Mouse (Mus musculus) naive thymus-derived CD4-positive, alpha-beta T cell, adult 2 months (primary cell): Measurements from ENCODE around the gene Cnih4.
A peak's percentile ranks its signal among the peaks of the same experiment; 100 is the strongest.

Source experiments
- DNase-seq: peaks from one replicate; pipeline ENCODE4 v3.0.0-alpha.2; 2011; ENCODE audit warnings: low read depth

Cnih4 gene

DNA sequence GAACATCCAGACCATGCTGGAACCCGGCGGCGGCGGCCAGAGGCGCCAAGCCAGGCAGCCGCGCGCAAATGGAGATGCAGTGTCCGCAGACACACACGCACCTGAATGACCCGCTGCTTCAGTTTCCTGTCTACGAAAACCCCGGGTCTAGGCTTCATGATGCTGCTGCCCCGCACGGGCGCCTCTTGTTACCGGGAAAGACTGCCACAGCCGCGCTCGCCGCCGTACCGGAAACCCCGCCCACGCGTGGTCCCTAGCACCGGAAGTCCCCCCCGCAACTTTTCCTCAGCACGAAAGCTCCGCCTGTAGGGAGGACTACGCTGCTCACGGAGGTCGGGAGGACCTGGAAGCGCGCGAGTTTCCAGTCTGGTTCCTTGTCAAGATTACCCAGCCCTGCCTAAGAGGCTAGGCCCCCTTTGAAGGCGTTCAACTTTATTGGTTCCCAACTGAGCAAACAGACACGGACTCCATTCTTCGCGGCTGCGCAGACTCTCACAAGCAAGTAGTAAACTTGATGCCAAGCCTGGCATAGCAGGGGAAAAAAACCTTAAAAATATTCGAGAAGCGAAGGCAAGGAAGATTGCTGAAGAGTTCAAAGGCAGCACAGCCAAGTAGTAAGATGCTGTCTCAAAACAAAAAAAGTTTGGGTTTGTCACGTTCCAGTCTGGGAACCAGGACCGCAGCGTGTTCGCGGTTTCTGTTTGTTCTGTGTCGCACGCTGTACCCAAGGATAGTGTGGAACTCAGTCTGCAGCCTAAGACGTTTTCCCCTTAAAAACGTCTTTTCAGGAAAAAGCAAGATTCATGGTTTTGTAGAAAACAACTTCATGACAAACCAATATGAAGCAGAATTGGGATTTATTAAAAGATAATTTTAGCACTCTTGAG is at the start of gene Cnih4, which contains the start of gene Nvl:
Gene Cnih4 (plus strand): TSS at position 744 of the 887 bp plus-strand sequence.
Gene Nvl (minus strand): TSS at position 255 of the 887 bp plus-strand sequence.
- DNase-seq, result peak; percentile 95

GRCm38 (mm10) chr1:181117112-181117511 is 27.4 kb upstream of the Cnih4 start:
- DNase-seq, result peak; percentile 45

GRCm38 (mm10) chr1:181124145-181124544 is 20.3 kb upstream of the Cnih4 start:
- no peak for DNase-seq

DNA sequence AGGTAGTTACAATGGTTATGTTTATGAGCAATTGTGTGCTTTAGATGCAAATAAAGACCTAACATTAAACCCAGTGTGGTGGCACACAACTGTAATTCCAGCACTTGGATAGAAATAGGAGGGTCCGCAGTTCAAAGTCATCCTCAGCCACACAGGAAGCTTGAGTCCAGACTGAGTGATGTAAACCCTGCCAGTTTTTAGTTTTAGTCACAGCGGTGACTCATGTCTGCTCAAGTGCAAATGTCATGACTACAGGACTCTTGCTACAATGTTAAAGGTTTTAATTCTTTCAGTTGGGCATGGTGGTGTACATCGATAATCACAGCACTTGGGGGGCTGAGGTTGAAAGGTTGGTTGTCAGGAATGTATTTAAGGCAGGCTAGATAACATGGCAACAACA is 18.6 kb upstream of the Cnih4 start:
- no peak for DNase-seq

- no peak for DNase-seq
Observed at GRCm38 (mm10) chr1:181126766-181127165, 17.7 kb upstream of the Cnih4 start.

GRCm38 (mm10) chr1:181131915-181132314 is 12.6 kb upstream of the Cnih4 start:
- no peak for DNase-seq

DNA sequence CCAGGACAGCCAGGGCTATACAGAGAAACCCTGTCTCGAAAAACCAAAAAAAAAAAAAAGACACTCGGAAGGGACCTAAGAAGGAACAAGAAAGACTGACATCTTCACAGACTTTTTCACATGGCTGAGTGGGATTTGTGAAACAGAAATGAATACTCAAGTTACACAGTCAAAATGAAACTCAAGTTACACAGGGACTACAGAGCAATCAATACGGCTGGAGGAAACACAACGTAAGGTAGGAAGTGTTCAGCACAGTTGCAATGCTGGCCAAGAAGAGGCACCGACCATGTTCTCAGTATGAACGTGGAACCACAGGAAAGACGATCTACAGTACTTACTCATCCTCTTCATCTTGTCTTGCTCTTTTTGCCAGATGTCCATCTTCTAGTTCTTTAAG is 5.8 kb upstream of the Cnih4 start:
- DNase-seq, result no peak

DNA sequence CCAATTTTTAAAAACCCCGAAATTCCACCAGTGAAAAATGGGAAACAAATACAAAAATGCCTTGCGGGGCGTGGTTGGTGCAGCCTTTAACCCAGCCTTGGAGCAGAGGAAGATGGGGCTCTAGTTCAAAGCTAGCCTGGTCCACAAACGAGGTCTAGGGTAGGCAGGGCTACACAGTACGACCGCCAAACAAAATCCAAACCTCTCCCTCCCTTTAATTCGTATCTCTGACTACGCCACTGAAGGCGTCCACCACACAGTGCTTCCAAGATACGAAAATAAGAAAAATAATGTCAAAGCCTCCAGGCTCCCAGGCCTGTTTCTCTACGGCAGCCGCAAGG is 914 bp upstream of the Cnih4 start:
- DNase-seq, result no peak

- DNase-seq, result no peak
Observed at GRCm38 (mm10) chr1:181144966-181145365, 473 bp downstream of the Cnih4 start.

GRCm38 (mm10) chr1:181146187-181146586 is 1.7 kb downstream of the Cnih4 start:
- no peak for DNase-seq

GRCm38 (mm10) chr1:181148540-181148939 is 4.0 kb downstream of the Cnih4 start:
- DNase-seq, result no peak

DNA sequence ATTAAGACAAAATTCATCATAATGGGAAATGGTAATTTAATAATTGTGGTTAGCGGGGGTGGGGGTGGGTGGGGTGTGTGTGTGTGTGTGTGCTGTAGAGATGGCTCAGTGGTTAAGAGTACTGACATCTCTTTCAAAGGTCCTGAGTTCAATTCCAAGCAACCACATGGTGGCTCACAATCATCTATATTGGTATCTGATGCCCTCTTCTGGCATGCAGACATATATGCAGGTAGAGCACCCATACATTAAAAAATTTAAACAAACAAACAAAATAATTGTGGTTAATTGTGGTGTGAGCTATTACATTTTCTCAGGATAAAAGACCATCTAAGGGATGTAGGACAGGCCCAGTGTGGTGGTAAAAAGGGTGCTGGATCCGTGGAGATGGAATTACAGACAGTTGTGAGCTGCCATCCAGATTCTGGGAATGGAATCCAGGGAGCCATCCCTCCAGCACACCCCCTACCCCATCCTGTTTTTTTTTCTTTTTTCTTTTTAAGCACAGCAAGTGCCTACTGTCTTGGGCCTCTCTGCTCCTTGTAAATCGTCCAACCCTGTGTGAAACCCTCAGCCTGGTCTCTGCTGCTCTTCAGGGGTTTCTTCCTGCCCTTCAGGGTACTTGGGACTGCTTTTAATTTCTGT is 5.0 kb downstream of the Cnih4 start:
- DNase-seq, result peak; percentile 38

- DNase-seq, result no peak
Observed at GRCm38 (mm10) chr1:181150431-181150826, 5.9 kb downstream of the Cnih4 start.

DNA sequence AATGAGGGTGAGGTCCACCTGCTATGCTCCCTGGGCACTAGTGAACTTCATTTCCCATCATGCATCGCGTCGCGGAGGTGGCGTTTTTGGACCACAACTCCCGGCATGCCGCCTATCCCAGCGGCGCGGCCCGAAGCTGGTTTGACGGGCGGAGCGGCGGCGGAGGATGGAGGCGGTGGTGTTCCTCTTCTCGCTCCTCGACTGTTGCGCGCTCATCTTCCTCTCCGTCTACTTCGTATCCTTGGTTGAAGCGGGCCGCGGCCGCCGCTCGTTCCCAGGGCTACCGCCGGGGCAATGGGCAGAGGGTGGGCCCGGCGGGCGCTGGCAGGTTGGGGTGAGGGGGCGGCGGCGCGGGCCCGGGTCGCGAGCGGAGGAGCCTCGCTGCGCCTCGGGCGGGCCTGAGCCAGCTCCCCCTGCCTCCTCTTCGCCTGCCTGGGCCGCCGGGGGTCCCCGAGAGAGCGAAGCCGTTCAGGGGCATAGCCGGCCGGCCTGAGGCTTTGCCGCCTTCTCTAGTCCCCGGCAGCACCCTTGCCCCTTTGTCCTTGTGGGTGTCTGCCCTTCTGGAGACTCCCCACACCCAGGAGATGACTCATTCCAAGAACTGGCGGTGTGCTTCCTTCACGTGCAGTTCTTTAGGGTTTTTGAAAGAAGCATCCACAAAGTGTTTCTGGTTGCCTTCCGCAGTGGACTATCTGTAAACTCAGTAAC is 6.5 kb downstream of the Cnih4 start:
- DNase-seq, result peak; percentile 91

DNA sequence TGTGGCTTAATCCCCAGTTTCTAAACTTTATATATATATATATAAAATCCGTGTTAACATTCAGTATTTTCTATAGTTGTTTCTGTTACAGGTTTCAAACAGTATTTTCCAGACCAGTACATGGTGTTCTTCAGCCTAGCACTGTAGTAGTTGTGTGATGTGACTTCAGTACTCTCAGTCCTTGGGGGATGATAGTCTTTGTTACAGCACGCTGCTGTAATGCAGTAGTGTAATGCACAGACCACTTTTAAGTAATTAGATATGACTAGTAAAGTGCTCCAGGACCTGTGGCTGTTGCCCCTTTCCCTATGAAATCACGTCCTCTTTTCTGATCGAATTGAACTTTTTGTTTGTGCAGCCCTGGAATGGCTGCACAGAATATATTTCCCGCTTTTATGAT is 7.0 kb downstream of the Cnih4 start:
- no peak for DNase-seq

- DNase-seq, result no peak
Observed at GRCm38 (mm10) chr1:181167816-181168215, 23.3 kb downstream of the Cnih4 start.

DNA sequence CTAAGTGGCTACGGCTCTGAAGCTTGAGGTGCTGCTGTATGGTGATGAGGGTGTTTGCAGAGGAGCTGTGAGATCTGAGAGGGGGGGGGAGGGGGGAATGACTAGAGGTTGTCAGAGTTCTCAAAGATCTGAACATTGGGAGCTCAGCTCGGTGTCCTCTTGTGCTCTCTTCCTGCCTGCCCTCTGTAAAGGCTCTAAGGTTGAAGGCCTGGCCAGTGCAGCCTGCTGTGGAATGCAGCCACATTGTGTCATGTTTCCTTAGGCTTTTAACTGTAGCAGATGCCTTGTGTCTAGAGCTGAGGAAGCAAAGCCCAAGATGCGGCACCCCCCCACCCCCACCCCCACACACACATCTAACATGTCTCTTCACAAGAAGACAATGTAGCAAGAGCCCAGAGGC is 23.9 kb downstream of the Cnih4 start:
- no peak for DNase-seq

- peak; percentile 46 for DNase-seq
Observed at GRCm38 (mm10) chr1:181170210-181170609, 25.7 kb downstream of the Cnih4 start.

DNA sequence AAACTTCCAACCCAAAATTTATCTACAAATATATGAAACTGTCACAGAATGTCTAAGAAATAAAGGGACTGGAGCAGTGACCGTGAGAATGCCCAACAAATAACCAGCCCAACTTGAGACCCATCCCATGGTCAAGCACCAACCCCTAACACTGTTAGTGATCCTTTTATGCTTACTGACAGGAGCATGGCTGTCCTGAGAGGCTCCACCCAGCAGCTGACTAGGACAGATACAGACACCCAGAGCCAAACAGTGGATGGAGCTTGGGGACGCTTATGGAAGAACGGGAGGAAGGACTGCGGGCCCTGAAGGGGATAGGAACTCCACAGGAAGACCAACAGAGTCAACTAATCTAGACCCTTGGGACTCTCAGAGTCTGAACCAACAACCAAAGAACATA is 44.4 kb downstream of the Cnih4 start:
- no peak for DNase-seq

DNA sequence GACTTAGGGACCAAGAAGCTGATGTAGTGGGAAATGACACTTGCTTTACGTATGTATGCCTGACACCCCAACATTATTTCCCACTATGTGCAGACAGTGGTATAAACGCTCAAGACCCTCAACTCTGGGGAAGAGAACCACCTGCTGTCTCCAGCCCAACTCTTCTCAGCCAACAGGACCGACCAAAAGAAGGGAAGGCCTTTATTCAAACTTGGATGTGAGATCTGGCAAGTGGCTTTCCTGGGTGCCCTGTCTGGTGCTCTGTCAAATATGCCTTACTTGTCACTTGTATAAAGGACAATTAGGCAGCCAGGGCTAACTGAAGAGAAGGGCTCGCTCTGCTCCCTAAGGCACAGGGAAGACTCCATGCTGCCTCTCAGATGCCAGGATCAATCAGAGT is 55.0 kb downstream of the Cnih4 start:
- no peak for DNase-seq

GRCm38 (mm10) chr1:181210147-181210546 is 65.7 kb downstream of the Cnih4 start:
- DNase-seq, result peak; percentile 67

DNA sequence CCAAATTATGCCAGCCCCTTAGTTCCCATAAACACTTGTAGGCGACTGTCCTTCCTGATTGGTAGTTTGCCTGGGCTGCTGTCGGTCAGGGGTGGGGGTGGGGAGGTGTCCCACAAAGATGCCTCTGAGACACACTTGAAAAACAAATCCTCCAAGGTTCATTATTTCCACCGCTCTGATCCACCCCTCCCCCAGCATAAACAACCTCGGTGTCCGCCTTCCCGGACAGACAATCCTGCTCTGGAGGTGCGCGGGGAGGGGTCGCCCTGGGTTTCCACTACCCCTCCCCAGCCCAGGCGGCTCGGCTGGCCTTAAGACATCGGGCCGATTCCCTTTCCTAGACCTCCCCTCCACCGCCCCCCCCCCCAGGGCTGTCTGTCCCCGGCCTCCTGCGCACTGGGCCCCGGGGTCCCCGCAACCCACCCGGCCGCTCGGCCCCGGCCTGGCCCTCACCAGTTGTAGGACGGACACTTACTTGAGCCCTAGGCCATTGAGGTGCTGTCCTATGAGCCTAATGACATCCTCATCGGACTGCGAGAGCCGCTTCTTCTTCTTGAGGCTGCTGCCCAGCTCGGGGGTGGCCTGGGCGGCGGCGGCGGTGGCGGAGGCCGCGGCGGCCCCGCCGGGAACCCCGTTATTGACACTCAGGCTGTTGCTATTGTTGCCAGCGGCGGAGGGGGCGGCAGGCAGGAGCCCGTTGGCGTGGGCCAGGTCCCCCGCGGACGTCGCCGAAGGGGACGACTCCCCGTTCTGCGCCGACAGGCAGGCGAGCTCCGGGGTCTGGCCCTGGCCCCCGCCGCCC is 66.3 kb downstream of the Cnih4 start:
- DNase-seq, result peak; percentile 49
